Mouse (Mus musculus): Measurements from ENCODE around the gene Zranb3. TPM values are rescaled to one million over a fixed set of nuclear protein-coding genes. Genes with fewer than 3 reads are reported as not detected.
"Not testable (repeated sequence)": the region's sequence is repeated elsewhere in the genome, so short reads cannot be mapped to it uniquely, and the experiment has no call there.

The Zranb3 gene
- polyA plus RNA-seq, 1 experiment from 2014 or later: 17.5 TPM

GRCm38 (mm10) chr1:128003712-128004370, 99.0 kb downstream of the Zranb3 start:
- H3K27ac ChIP-seq: no peak overlapping the region
- H3K9me3 ChIP-seq: no peaks in the 10 kb centered on the region
- H3K27me3 ChIP-seq (ENCODE audit: poor library complexity, severe bottlenecking): no peaks in the 10 kb centered on the region
- no peaks in the 10 kb centered on the region for H3K4me1 ChIP-seq
- no peak overlapping the region for H3K4me3 ChIP-seq
- 97% methylated on average over 4 of the region's 4 CpGs for WGBS
- peaks cover 22% of the 10 kb centered on the region for H3K36me3 ChIP-seq (replicated peaks)
- no peak for DNase-seq (ENCODE audit: extremely low spot score, low spot score)

GRCm38 (mm10) chr1:128002159-128002558, 100.7 kb downstream of the Zranb3 start:
- WGBS: 96% methylated on average over 2 of the region's 2 CpGs
- no peak overlapping the region for H3K27ac ChIP-seq
- DNase-seq (ENCODE audit: extremely low spot score, low spot score): no peak
- H3K9me3 ChIP-seq: no peaks in the 10 kb centered on the region
- no peaks in the 10 kb centered on the region for H3K4me1 ChIP-seq
- H3K4me3 ChIP-seq: no peak overlapping the region
- peaks cover 31% of the 10 kb centered on the region for H3K36me3 ChIP-seq (replicated peaks)
- no peaks in the 10 kb centered on the region for H3K27me3 ChIP-seq (ENCODE audit: poor library complexity, severe bottlenecking)

- not testable (repeated sequence) for H3K4me3 ChIP-seq; DNase-seq (ENCODE audit: extremely low spot score, low spot score); H3K9me3 ChIP-seq; H3K27me3 ChIP-seq (ENCODE audit: poor library complexity, severe bottlenecking); H3K4me1 ChIP-seq; H3K27ac ChIP-seq
- WGBS: 86% methylated on average over 4 of the region's 4 CpGs
- H3K36me3 ChIP-seq (replicated peaks): peaks cover 25% of the 10 kb centered on the region
Measured at GRCm38 (mm10) chr1:128000931-128001330, 101.9 kb downstream of the Zranb3 start.

- Histone ChIP-seq H3K4me3 (no peak overlapping the region), H3K27me3 (ENCODE audit: poor library complexity, severe bottlenecking) (no peaks in the 10 kb centered on the region), H3K36me3 (replicated peaks) (peaks cover 68% of the 10 kb centered on the region), H3K27ac (no peak overlapping the region), H3K9me3 (no peaks in the 10 kb centered on the region), H3K4me1 (peaks cover 5% of the 10 kb centered on the region)
- no peak for DNase-seq (ENCODE audit: extremely low spot score, low spot score)
- 97% methylated on average over 4 of the region's 4 CpGs for WGBS
Measured at GRCm38 (mm10) chr1:127993892-127994291, 109.0 kb downstream of the Zranb3 start.

- H3K9me3 ChIP-seq: no peaks in the 10 kb centered on the region
- H3K27ac ChIP-seq: no peak overlapping the region
- DNase-seq (ENCODE audit: extremely low spot score, low spot score): no peak
- WGBS: 58% methylated on average over 9 of the region's 9 CpGs
- H3K4me3 ChIP-seq: no peak overlapping the region
- no peaks in the 10 kb centered on the region for H3K27me3 ChIP-seq (ENCODE audit: poor library complexity, severe bottlenecking)
- peaks cover 62% of the 10 kb centered on the region for H3K36me3 ChIP-seq (replicated peaks)
- H3K4me1 ChIP-seq: peaks cover 10% of the 10 kb centered on the region
Measured at GRCm38 (mm10) chr1:127989876-127990731, 112.7 kb downstream of the Zranb3 start.

GRCm38 (mm10) chr1:127989387-127989786, 113.5 kb downstream of the Zranb3 start:
- no peaks in the 10 kb centered on the region for H3K27me3 ChIP-seq (ENCODE audit: poor library complexity, severe bottlenecking)
- WGBS: 73% methylated on average over 4 of the region's 4 CpGs
- H3K36me3 ChIP-seq (replicated peaks): peaks cover 66% of the 10 kb centered on the region
- no peak overlapping the region for H3K4me3 ChIP-seq
- no peak overlapping the region for H3K27ac ChIP-seq
- DNase-seq (ENCODE audit: extremely low spot score, low spot score): no peak
- H3K4me1 ChIP-seq: peaks cover 10% of the 10 kb centered on the region
- no peaks in the 10 kb centered on the region for H3K9me3 ChIP-seq

GRCm38 (mm10) chr1:127988246-127988645, 114.6 kb downstream of the Zranb3 start:
- Histone ChIP-seq H3K4me3 (no peak overlapping the region), H3K9me3 (no peaks in the 10 kb centered on the region), H3K4me1 (peaks cover 10% of the 10 kb centered on the region), H3K27me3 (ENCODE audit: poor library complexity, severe bottlenecking) (no peaks in the 10 kb centered on the region), H3K36me3 (replicated peaks) (peaks cover 58% of the 10 kb centered on the region), H3K27ac (no peak overlapping the region)
- no peak for DNase-seq (ENCODE audit: extremely low spot score, low spot score)
- 85% methylated on average over 3 of the region's 3 CpGs for WGBS

- Histone ChIP-seq H3K4me1 (peaks cover 8% of the 10 kb centered on the region), H3K4me3 (no peak overlapping the region), H3K9me3 (no peaks in the 10 kb centered on the region), H3K27me3 (ENCODE audit: poor library complexity, severe bottlenecking) (no peaks in the 10 kb centered on the region), H3K36me3 (replicated peaks) (peaks cover 36% of the 10 kb centered on the region), H3K27ac (no peak overlapping the region)
- no peak for DNase-seq (ENCODE audit: extremely low spot score, low spot score)
- 56% methylated on average over 3 of the region's 3 CpGs for WGBS
Measured at GRCm38 (mm10) chr1:127985391-127985790, 117.5 kb downstream of the Zranb3 start.

- DNase-seq (ENCODE audit: extremely low spot score, low spot score): no peak
- Histone ChIP-seq H3K4me3 (no peak overlapping the region), H3K36me3 (replicated peaks) (peaks cover 24% of the 10 kb centered on the region), H3K27me3 (ENCODE audit: poor library complexity, severe bottlenecking) (no peaks in the 10 kb centered on the region), H3K27ac (no peak overlapping the region), H3K9me3 (no peaks in the 10 kb centered on the region), H3K4me1 (0 out of 2 replicates have a peak, but pooled peaks cover 5% of the 10 kb centered on the region)
- WGBS: 95% methylated on average over 5 of the region's 5 CpGs
Measured at GRCm38 (mm10) chr1:127983274-127983993, 119.4 kb downstream of the Zranb3 start.

- peaks cover 17% of the 10 kb centered on the region for H3K36me3 ChIP-seq (replicated peaks)
- 82% methylated on average over 3 of the region's 3 CpGs for WGBS
- no peaks in the 10 kb centered on the region for H3K27me3 ChIP-seq (ENCODE audit: poor library complexity, severe bottlenecking)
- 0 out of 2 replicates have a peak, but pooled peaks cover 5% of the 10 kb centered on the region for H3K4me1 ChIP-seq
- H3K9me3 ChIP-seq: no peaks in the 10 kb centered on the region
- no peak for DNase-seq (ENCODE audit: extremely low spot score, low spot score)
- H3K4me3 ChIP-seq: no peak overlapping the region
- H3K27ac ChIP-seq: no peak overlapping the region
Measured at GRCm38 (mm10) chr1:127982268-127982667, 120.6 kb downstream of the Zranb3 start.

GRCm38 (mm10) chr1:127980911-127981559, 121.8 kb downstream of the Zranb3 start:
- Histone ChIP-seq H3K27ac (no peak overlapping the region), H3K27me3 (ENCODE audit: poor library complexity, severe bottlenecking) (no peaks in the 10 kb centered on the region), H3K4me1 (0 out of 2 replicates have a peak, but pooled peaks cover 5% of the 10 kb centered on the region), H3K4me3 (no peak overlapping the region), H3K9me3 (no peaks in the 10 kb centered on the region), H3K36me3 (replicated peaks) (peaks cover 18% of the 10 kb centered on the region)
- WGBS: 81% methylated on average over 2 of the region's 2 CpGs
- DNase-seq (ENCODE audit: extremely low spot score, low spot score): no peak

GRCm38 (mm10) chr1:127978125-127978524, 124.7 kb downstream of the Zranb3 start:
- Histone ChIP-seq H3K4me1 (no peaks in the 10 kb centered on the region), H3K36me3 (replicated peaks) (peaks cover 17% of the 10 kb centered on the region), H3K27me3 (ENCODE audit: poor library complexity, severe bottlenecking) (no peaks in the 10 kb centered on the region), H3K9me3 (no peaks in the 10 kb centered on the region), H3K27ac (no peak overlapping the region), H3K4me3 (no peak overlapping the region)
- 96% methylated on average over 1 of the region's 1 CpGs for WGBS
- DNase-seq (ENCODE audit: extremely low spot score, low spot score): no peak
